Mouse (Mus musculus): ENCODE data around the gene Sp8.

- TF ChIP-seq CTCF (IDR thresholded peaks at IDR 0.05; ENCODE audit: borderline replicate concordance, control insufficient read depth, extremely low read depth, insufficient read depth, low read length, poor library complexity) (no peak), POLR2A (IDR thresholded peaks at IDR 0.05; ENCODE audit: control insufficient read depth, extremely low read depth, insufficient read depth, low read length, poor library complexity) (no peak)
Measured at GRCm38 (mm10) chr12:118887964-118888363, 41.8 kb downstream of the Sp8 start.

Measured in thymus, adult 2 months (tissue).